Mouse (Mus musculus) ES-E14 (cell line): Measurements from ENCODE around the gene Rela.

Source experiments
- CHD2 ChIP-seq: IDR thresholded peaks from 2 replicates; pipeline ENCODE4 v1.6.1; 2014; ENCODE audit warnings: mild to moderate bottlenecking, low read depth, low read length, inconsistent platforms
- HCFC1 ChIP-seq: IDR thresholded peaks from 2 replicates; pipeline ENCODE4 v1.6.1; 2012; ENCODE audit warnings: low read length, inconsistent platforms, borderline replicate concordance; ENCODE audit not compliant: insufficient read depth
- MAFK ChIP-seq: IDR thresholded peaks from 2 replicates; pipeline ENCODE4 v1.6.1; 2014; ENCODE audit warnings: mild to moderate bottlenecking, low read depth, low read length, inconsistent platforms; ENCODE audit not compliant: insufficient read depth
- ZC3H11A ChIP-seq: IDR thresholded peaks from 2 replicates; pipeline ENCODE4 v1.6.1; 2012; ENCODE audit warnings: low read depth, mild to moderate bottlenecking, inconsistent platforms, low read length, borderline replicate concordance
- ZNF384 ChIP-seq: IDR thresholded peaks from 2 replicates; pipeline ENCODE4 v1.6.1; 2012; ENCODE audit warnings: low read depth, low read length, inconsistent platforms

GRCm38 (mm10) chr19:5609171-5609546 lies 28.1 kb upstream of the Rela start:
- no peak for TF ChIP-seq MAFK
- no peak for TF ChIP-seq HCFC1
- TF ChIP-seq ZC3H11A = no peak
- TF ChIP-seq CHD2 = no peak
- TF ChIP-seq ZNF384 = no peak
